Mouse (Mus musculus) megakaryocyte, embryonic 14.5 days (primary cell): ENCODE measurements around the gene Atp8b4.

Experiments
- FLI1 ChIP-seq: IDR thresholded peaks from 2 replicates; pipeline ENCODE4 v1.6.1; 2012; ENCODE audit warnings: low read length, inconsistent platforms, mixed read lengths
- GATA1 ChIP-seq: IDR thresholded peaks from 3 replicates; pipeline ENCODE4 v1.6.1; 2012; ENCODE audit warnings: mixed read lengths, low read length, inconsistent platforms, borderline replicate concordance

DNA sequence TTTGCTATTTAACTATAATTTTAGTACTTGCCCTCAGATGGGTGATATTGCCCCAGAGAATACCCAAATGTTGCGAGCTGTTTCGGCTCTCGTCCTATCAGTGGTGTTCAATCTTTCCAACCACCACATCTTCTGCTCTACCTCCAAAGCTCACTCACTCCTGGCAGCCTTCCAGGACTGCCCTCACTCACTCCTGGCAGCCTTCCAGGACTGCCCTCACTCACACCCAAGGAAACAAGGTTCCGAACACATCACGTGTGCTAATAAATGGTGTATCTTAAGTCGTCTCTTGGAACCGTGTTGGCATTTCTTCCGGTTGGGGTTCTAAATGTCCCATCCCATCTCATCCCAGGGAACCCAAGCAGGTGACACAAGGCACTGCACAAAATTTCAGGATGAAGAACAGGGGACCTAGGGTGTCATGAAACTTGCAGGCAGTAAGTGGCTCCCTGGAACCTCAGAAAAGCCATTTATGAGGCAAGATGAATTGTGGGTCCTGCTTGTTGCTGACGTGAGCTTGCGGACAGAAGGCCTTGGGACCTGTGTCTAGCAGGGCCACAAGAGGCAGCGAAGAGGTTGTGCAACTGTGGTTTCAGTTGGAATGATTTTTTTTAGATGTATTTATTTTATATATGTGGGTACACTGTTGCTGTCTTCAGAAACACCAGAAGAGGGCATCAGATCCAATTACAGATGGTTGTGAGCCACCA, 19.6 kb upstream of the Atp8b4 start:
- TF ChIP-seq GATA1 (no peak), FLI1 (no peak)
